Mouse (Mus musculus): ENCODE measurements around the gene Tbc1d12.
"Not testable (repeated sequence)": the region's sequence is repeated elsewhere in the genome, so short reads cannot be mapped to it uniquely, and the experiment has no call there.

Gene Tbc1d12

DNA sequence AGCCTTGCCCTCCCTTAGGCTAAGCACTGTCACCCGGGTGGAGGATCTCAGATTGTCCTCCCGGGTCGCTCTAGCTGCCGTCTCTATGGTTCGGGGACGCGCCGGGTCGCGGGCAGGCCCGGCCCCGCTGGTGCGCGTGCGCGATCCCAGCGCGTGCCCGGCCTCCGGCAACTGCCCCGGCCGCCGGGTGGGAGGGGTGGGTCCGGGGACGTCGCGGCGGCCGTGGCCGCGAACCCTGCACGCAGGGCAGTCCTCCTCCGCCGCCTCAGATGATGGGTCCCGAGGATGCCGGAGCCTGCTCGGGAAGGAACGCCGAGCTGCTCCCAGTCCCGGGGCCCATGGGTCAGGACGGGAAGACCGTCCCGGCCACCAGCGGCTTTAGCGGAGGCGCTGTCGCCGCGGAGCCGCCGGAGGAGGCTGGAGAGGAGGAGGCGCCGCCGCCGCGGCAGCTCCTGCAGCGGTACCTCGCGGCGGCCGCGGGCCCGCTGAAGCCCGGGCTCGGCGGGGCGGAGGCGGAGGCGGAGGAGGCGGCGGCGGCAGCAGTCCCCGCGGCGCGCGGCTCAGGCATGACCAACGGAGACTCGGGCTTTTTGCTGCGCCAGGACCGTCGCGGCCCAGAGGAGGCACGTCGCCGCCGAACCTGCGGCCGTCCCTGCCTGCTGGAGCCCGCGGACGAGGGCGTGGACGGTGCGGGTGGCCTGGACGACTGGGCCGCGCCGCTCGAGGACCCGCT lies at the start of gene Tbc1d12:
TSS of gene Tbc1d12 (plus strand) at position 142 of the 733 bp plus-strand sequence.
- DNase-seq (ENCODE audit: low read depth, low spot score), result peak; percentile 92

DNA sequence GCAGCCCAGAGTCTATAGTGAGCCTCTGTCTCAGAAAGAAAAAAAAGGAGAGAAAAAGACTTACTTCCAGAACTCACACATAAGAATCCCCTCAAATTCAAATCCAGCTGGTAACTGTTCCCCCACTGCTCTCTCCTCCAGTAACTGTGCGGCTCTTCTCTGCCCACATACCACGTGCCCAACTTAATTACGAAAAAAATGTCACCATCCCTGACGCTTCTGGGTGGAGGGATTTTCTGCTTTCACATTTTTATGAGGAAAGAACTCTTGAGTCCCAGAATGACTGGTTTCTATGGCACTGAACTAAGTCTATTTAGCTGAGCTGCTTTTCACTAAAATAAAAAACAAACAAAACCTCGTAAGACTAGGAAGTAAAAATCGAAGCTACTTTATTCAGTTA lies 48.6 kb upstream of the Tbc1d12 start:
- DNase-seq (ENCODE audit: low read depth, low spot score), result no peak

DNA sequence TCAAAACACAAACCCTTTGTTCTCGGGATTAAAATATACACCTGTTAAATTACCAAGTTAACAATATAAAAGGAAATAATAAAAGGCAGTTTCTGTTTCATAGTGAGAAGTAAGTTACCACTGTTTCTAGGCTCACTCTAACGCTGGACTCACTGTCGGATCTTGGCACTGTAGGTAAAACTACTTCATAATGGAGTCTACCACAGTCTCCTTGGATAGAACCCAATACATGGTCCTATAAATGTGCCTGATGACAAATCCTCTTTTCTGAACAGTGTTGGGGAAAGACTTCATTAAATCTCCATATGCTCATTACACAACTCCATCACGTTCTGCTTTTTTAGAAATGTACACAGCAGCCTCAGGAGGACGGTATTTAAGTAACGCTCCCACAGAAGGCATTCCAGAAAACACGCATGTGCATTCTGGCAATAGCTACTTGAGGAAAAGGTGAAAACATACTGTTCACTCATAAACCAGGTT lies 42.8 kb upstream of the Tbc1d12 start:
- no peak for DNase-seq (ENCODE audit: low read depth, low spot score)

DNA sequence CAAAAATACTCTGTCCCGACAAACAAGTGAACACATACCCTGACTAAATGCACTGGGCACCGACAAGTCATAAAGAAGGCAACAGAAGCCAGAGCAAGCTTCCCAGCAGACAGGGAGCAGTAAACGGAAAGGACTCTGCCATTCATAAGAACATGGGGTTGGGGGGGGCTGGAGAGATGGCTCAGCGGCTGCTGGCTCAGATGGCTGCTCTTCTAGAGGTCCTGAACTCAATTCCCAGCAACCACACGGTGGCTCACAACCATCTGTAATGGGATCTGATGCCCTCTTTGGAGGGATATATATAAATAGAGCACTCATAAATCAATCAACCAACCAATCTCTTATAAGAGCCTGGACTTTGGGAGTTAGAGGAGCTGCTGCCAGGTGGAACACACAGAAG lies 39.8 kb upstream of the Tbc1d12 start:
- DNase-seq (ENCODE audit: low read depth, low spot score), result no peak

DNA sequence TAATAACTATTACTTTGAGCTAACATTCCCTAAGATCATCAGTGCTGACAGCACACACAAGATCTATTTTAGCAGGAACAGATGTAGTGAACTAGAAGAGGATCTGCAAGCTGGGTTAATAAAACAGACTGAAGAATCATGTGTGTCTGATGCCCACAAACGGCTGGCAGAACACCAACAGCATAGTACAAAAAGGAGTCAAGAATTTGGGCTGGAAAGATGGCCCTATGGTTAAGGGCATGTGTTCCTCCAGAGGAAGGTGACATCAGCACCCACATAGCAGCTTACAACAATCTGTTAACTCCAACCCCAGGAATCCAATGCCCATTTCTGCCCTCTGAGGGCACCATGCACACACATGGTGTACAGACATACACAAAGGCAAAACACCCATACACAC lies 38.1 kb upstream of the Tbc1d12 start:
- DNase-seq (ENCODE audit: low read depth, low spot score), result no peak

DNA sequence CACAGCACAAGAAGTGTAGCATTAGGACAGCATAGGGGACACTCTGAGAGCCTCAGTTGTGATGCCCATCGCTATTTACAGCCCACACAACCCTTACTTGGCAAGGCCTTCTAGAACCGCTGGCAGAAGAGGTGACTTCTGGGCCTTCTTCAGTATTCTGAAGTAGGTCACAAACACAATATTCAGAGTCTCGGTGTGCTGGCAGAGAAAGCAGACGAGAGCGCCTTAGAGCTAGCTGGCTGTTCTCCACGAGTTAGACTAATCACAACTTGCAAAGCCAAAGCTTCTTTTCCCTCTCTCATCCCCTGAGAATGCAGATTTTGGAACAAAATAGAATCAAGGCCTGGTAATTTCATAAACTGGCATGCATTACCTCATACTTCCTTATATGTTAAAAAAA lies 37.6 kb upstream of the Tbc1d12 start:
- no peak for DNase-seq (ENCODE audit: low read depth, low spot score)

DNA sequence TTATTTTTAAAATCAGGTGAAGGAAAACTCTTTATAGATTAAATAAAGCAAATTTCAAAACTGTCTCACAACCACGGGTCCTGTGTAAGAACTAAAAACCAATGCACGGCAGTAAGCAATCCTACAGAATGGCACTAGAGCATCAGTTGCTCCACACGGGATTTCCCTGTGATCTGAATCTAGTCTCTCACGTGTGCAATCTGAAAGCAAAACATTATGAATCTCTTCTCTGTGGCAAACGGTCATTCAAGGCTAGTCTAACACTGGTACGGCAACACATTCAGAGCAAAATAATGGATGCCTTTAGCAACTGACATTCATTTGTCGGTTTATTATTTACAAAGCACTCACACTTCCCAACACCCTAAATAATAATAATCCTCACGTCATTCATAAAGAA lies 18.2 kb upstream of the Tbc1d12 start:
- DNase-seq (ENCODE audit: low read depth, low spot score), result no peak

DNA sequence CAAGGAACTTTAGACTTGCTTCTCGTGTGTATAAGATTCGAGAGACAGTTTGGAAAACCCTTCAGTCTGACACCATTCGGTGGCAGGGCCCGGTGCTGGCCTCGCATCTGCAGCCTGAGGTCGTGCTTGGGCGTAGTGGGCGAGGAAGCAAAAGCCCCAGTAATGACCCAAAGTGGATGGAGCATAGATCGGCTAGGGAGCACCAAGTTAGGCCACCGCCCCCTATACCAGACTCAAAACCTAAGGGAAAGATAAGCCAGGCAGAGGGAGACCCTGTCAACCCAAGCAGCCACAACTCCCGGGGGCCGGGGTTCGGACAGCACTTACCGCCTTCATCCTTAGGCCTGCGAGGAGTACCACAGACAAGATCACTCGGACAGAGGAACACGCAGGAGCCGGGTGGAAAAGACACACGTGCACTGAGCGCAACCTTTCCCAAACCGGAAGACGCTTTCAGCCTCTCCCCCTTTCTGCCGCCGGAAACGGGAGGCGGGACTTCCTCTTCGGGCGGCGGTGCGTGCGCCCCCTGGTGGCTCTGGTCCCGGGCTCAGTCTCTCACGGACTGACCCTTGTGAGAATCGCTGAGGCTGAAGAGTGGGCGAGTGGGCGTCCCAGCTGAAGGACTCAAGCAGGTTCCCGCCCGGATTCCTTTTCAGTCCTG lies 17.5 kb upstream of the Tbc1d12 start, which contains the start of gene Noc3l:
TSS of gene Noc3l (minus strand) at position 472 of the 661 bp plus-strand sequence.
- DNase-seq (ENCODE audit: low read depth, low spot score), result peak; percentile 94

DNA sequence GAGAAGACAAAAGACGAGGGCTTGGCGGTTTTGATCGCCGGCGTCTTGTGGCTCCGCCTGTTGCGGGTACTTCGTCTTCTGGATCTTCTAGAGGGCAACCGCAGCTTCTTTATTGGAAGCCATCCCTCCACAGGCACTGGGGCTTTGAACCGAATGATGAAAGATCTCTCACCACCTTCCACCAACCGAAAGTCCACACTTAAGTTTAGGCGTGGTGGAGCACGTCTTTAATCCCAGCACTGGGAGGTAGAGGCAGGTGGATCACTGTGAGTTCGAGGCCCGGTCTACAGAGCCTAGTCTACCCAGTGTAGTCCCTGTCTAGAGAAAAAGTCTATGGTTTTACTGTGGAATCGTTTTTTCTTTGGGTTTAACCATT lies 17.0 kb upstream of the Tbc1d12 start:
- DNase-seq (ENCODE audit: low read depth, low spot score), result no peak

DNA sequence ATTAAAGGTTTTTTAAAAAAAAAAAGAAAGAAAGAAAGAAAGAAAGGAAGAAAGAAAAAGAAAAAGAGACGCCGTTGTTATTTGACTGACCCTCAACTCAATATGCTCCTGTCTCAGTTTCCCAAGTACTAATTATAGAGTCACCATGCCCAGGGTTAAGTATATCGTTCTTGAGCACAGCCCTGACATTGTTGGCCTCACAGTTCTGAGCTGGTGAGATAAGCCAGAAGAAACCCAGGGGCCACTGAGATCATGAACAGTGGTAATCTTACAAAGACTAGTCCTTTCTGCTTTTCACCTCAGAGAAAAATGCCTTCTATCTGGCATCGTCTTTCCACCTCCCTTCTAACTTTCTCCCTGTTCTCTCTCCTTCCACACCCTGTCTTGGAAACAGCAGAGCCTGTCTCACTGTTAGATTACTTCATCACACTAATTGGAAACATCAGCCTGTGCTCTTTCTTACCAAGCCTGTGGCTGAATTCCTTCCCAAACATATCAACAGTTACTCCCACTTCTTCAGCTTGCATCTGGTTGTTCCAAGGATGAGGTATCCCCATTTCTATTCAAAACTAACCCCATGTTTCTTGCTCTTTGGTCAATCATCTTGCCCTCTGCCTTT lies 16.1 kb upstream of the Tbc1d12 start:
- no peak for DNase-seq (ENCODE audit: low read depth, low spot score)

DNA sequence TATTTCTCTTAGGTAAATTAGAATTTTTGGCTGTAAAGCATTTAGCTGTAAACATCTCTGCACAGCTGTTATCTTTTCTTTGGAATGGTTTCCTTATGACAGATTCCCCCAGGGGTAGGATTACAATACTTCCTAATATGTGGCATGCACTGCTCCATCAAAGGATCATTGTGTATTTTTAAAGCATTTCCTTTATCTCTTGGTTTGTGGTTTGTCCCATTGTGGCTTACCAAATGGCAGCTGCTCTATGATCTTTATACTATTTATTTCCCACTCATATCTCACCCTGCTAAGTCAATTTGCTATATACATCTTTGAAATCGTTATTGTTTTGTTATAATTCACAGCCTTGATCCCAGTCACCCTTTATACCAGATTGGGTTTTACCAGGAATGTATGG lies 3.2 kb upstream of the Tbc1d12 start:
- DNase-seq (ENCODE audit: low read depth, low spot score), result no peak

DNA sequence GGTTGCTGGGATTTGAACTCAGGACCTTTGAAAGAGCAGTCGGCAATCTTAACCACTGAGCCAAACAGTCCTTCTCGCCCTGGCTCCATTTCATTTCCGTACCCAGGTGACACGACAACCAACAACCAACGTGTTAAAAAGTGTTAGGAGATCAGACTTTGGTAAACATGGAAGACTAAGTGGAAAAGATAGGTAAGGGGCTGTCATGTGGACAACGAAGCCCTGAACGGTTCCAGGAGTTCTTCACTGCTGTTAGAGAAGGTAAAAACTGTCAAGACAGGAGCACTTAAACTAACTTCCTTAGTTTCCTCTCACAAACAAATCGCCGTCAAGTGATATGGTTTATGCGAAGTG lies 318 bp upstream of the Tbc1d12 start:
- no peak for DNase-seq (ENCODE audit: low read depth, low spot score)

DNA sequence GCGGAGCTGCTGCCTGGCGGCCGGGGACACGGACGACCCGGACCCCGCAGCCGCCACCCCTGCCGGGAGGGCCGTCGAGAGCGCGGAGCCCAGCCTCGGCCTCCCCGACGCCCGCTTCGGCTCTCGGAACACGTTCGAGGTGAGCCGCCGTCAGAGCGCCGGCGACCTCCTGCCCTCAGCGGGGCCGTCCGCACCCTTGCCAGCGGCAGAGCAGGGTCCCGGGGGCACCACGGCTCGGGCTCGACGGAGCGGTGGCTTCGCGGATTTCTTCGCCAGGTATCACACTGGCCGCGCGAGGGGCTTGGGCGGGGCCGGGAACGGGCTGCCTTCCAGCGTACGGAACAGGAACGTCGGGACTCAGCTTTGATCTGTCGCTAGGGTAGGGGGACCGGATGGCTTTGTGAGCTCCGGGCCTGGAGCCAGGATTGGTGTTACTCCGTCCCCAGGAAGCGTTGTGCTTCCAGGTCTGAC lies 827 bp downstream of the Tbc1d12 start:
- no peak for DNase-seq (ENCODE audit: low read depth, low spot score)

DNA sequence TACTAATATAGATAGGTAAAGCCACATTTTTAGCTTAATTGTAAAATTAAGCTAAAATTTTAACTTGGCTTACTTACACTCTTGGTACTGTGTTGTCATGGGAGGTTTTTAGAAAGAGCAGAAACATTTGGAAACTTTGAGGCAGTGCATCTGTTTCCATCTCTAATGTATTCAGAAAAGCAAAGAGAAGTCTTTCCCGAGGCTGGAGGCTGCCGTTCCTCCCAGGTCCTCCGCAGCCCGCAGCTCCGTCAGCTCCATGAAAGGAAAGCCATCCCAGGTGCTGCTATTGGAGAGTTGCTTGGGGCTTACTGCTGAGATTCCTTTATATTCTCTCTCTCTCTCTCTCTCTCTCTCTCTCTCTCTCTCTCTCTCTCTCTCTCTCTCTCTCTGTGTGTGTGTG lies 8.4 kb downstream of the Tbc1d12 start:
- no peak for DNase-seq (ENCODE audit: low read depth, low spot score)

DNA sequence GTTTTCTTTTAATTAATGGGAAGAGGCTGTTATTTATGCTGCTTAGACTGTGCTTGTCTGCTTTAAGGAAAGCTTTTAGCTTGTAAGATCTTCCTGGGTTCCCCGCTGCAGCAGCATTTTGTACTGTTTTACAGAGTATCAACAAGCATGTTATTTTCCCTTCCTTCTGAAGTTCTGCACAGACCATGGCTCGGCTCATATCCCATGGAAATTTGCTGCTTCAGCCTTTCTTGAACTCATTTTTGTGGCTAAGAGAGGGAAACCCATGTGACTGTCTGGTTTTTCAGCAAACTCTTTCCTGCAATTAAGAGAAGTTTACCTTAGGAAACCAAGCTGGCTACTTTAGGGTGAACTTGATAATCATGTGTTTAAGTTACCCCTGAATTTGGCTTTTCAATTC lies 10.0 kb downstream of the Tbc1d12 start:
- no peak for DNase-seq (ENCODE audit: low read depth, low spot score)

DNA sequence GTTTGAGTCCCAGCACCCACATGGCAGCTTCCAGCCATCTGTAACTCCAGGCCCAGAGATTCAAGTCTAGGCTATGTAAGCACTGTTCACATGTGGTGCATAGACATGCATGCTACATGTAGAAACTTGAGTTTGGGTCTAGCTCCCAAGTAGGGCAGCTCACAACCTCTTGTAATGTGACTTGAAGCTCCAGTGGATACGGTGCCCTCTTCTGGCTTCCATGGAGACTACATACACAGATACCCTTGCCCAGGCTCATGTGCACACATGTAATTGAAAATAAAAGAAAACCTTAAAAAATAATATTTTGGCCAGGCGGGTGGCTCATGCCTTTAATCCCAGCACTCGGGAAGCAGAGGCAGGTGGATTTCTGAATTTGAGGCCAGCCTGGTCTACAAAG lies 21.8 kb downstream of the Tbc1d12 start:
- DNase-seq (ENCODE audit: low read depth, low spot score), result no peak

DNA sequence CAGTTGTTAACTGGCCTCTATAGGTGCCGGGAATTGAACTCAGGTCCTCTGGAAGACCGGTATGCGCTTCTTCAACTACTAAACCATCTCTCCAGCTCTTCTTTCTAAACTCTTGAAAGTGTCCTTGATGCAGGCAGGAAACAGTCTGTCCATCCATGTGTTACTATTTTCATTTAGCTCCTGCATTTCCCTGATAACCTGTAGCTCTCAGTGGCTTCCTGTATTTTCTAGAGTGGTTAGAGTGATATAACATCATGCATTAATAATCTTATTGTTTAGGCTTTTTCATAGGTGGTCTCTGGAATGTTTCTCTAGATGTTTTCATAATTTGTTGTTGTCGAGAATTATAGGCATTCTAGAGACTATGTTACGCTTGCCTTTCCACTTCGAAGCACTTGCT lies 26.1 kb downstream of the Tbc1d12 start:
- DNase-seq (ENCODE audit: low read depth, low spot score), result no peak

DNA sequence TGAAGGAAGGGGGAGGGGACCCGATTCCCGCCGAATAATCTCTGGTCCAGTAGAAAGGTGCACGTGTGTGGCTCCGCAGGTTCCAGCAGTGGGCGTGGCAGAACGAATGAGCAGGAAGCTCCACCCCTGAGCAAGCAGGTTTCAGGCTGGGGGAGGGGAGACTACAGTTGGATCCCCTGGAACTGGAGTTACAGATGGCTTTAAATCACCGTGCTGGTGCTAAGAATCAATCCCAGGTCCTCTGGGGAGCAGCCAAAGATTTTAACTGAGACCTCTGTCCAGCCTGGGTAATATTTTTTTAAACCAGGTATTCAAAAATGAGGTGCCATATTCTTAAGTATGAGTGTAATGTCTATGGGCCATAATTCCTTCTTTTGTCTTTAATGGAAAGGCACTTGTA lies 38.4 kb downstream of the Tbc1d12 start:
- DNase-seq (ENCODE audit: low read depth, low spot score), result not testable (repeated sequence)

DNA sequence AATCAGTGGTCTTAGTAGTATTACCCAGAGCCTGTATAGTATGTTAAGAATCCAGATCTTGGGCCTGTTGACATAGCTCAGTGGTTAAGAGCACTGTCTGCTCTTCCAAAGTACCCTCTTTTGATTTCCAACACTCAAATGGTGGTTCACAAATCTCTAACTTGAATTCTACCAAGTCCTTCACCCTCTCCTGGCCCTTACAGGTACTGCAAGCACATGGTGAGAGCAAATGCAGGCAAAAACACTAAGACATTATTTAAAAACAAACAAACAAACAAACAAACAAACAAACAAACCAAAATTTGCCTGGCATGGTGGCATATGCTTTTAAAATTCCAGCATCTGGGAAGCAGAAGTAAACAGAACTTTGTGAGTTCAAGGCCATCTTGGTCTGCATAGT lies 43.9 kb downstream of the Tbc1d12 start:
- DNase-seq (ENCODE audit: low read depth, low spot score), result peak; percentile 9

DNA sequence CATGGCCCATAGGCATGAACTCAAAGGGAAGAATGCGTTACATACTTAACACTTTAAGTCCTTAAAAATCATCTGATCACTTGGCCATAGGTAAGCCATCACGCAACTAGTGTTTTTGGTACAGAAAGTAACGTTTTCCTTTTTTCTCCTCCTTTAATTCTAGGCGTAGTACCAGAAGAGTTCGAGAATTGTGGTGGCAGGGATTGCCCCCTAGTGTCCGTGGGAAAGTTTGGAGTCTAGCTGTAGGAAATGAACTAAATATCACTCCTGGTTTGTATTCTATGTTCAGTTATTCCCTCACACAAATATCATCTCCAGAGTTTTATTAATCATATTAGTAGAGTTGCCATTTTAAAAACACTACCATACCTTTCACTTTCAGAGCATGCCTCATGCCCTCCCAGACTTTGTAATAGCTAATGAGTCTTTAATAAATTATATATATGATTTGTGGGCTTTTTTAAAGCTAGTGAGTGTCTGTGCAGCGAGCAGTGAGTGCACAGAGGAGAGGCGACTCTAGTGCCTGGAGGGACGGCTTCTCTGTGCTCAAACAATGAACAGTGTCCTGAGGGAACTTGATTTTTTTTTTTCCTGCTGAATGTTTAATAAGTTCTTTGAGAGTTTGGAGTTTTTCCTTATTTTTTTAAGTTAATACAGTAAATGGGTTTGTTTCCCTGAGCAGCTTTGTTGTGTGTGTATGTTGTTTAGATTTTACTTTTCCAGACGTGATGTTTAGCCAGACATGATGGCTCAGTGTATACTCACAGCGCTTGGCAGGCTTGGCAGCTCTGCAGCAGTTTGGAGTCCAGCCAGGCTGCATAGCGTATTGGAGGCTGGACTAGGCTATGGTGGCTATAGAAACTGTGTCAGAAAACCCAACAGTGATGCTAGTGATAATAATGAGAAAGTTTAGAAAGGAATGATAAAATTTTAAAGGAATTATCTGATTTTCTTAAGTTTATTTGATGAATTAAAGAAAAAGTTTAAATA lies 65.1 kb downstream of the Tbc1d12 start:
- DNase-seq (ENCODE audit: low read depth, low spot score), result no peak

DNA sequence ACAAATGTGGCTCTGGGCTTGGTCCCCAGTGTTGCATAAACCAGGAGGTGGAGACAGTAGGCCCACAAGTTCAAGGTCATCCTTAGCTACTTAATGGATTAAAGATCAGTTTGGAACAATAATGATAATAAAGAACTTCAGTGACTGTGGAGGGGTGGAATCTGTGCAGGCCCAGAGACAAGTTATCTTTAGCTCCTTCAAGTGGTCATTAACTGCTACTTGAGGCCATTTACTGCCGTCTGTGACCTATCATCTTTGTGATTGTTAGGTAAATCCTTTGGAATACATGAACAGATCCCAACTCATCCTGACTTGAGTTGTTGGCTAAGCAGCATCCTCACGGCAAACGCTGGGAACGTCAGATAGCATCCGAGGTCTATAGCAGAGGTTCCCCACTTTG lies 66.1 kb downstream of the Tbc1d12 start:
- no peak for DNase-seq (ENCODE audit: low read depth, low spot score)

DNA sequence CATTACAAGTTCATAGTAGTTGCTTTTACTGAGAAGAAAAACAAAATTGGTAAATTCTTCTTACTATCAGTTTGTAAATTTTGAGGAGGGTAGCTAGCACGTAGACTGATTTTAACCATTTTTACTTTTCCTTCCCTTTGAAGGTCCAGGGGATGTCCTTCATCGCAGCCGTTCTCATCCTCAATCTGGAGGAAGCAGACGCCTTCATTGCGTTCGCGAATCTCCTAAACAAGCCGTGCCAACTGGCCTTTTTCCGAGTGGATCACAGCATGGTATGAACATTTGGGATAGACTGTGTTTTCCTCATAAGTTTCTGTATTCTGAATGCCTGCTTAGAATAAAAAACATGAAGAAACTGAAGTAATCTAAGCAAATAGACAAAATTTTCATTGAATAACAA lies 77.4 kb downstream of the Tbc1d12 start:
- no peak for DNase-seq (ENCODE audit: low read depth, low spot score)
